8 mouse cellular contexts compared by ENCODE assay signal in genomic region chr1:55053005-55053404, GRCm38 (mm10). TPM values are rescaled to one million over a fixed set of nuclear protein-coding genes. Genes with fewer than 3 reads are reported as not detected.
DNase-seq lines count a peak whose midpoint lies in the region; ATAC-seq lines count a peak whose summit lies in the region.

No protein-coding gene starts in this region.

- peak overlapping the region; percentile 85 for H3K9ac ChIP-seq in heart, embryonic 12.5 days
- peak overlapping the region; percentile 64 for H3K9ac ChIP-seq in stomach, embryonic 14.5 days (replicated peaks; ENCODE audit: low read depth, low read length)

- peak overlapping the region; percentile 97 for H3K27ac ChIP-seq in heart, embryonic 12.5 days (ENCODE audit: poor library complexity, severe bottlenecking)
- 0 out of 2 replicates have a peak overlapping the region, but pooled peaks have one; percentile 8 for H3K27ac ChIP-seq in macrophage
- peak overlapping the region; percentile 63 for H3K27ac ChIP-seq in stomach, embryonic 14.5 days (ENCODE audit: low read length)

- under 1% methylated on average over 42 of the region's 42 CpGs for WGBS in heart, embryonic 12.5 days
- 0% methylated on average over 42 of the region's 42 CpGs for WGBS in macrophage (ENCODE audit: missing documents)
- under 1% methylated on average over 42 of the region's 42 CpGs for WGBS in stomach, embryonic 14.5 days

- peak; percentile 87 for ATAC-seq in heart, embryonic 12.5 days (ENCODE audit: insufficient number of reproducible peaks, low FRiP score)
- peak; percentile 69 for ATAC-seq in stomach, embryonic 14.5 days (ENCODE audit: insufficient number of reproducible peaks, insufficient read depth, low FRiP score, low read depth)

- no peaks in the 10 kb centered on the region for H3K9me3 ChIP-seq in heart, embryonic 12.5 days (replicated peaks)
- H3K9me3 ChIP-seq in stomach, embryonic 14.5 days (ENCODE audit: control insufficient read depth, low read depth, low read length) = no peaks in the 10 kb centered on the region

- H3K4me2 ChIP-seq in heart, embryonic 12.5 days = peak overlapping the region; percentile 87
- peak overlapping the region; percentile 85 for H3K4me2 ChIP-seq in stomach, embryonic 14.5 days (replicated peaks; ENCODE audit: low read depth, low read length)

- H3K4me3 ChIP-seq in heart, embryonic 12.5 days = peak overlapping the region; percentile 98
- peak overlapping the region; percentile 50 for H3K4me3 ChIP-seq in macrophage (ENCODE audit: inconsistent target)
- peak overlapping the region; percentile 87 for H3K4me3 ChIP-seq in stomach, embryonic 14.5 days (ENCODE audit: low read depth, low read length)

- peaks cover 13% of the 10 kb centered on the region for H3K4me1 ChIP-seq in heart, embryonic 12.5 days (replicated peaks)
- H3K4me1 ChIP-seq in stomach, embryonic 14.5 days (ENCODE audit: control insufficient read depth, insufficient read depth, low read length) = peaks cover 2% of the 10 kb centered on the region; the same call in 1 of the 2 replicates

- peaks cover 44% of the 10 kb centered on the region for H3K79me2 ChIP-seq in macrophage (ENCODE audit: inconsistent target)

- H3K36me3 ChIP-seq in heart, embryonic 12.5 days = peaks cover 16% of the 10 kb centered on the region
- H3K36me3 ChIP-seq in macrophage (ENCODE audit: inconsistent target) = no peaks in the 10 kb centered on the region
- no peaks in the 10 kb centered on the region for H3K36me3 ChIP-seq in stomach, embryonic 14.5 days (ENCODE audit: control insufficient read depth, insufficient read depth, low read length)

- DNase-seq in thymus, postnatal 4 days = peak; percentile 65
- no peak for DNase-seq in thymus, postnatal 25 days
- peak; percentile 65 for DNase-seq in embryo, embryonic 10.5 days (ENCODE audit: low spot score)
- DNase-seq in kidney, postnatal 14 days = peak; percentile 86
- DNase-seq in layer of hippocampus, adult 18-20 months (ENCODE audit: low spot score in 2 of 2) = no peak

- H3K27me3 ChIP-seq in heart, embryonic 12.5 days (replicated peaks) = no peaks in the 10 kb centered on the region
- no peaks in the 10 kb centered on the region for H3K27me3 ChIP-seq in stomach, embryonic 14.5 days (ENCODE audit: control insufficient read depth, insufficient read depth, low read length)

RNA-seq across cellular contexts. Expression of gene Coq10b, which starts 0.4 kb away (rescaled TPM):
- 23.1 and 25.3 TPM in 2 replicates for polyA plus RNA-seq in heart, embryonic 12.5 days (2016; fragmentation: Nextera tagmentation; extraction: Ambion mirVana)
- total RNA-seq in macrophage (2018; cell fraction: chromatin; rRNA removed) = 100 to 1,000 TPM in 5 of 26 experiments, 10 to 100 TPM in 21; 16.5 to 228 (median 53.0) TPM
- total RNA-seq in macrophage (2018; cell fraction: cytosol; rRNA removed) = 10 to 100 TPM; 17.3 to 73.9 (median 25.2) TPM
- 100 to 1,000 TPM in 5 of 26 experiments, 10 to 100 TPM in 21; 21.2 to 148 (median 48.1) TPM for total RNA-seq in macrophage (2018; cell fraction: nucleus; rRNA removed)
- 15.3 to 21.2 TPM (median 15.4 TPM) in 3 replicates for polyA plus RNA-seq in macrophage (2018)
- 19.7 and 24.1 TPM in 2 replicates for polyA plus RNA-seq in stomach, embryonic 14.5 days (2014; fragmentation: Nextera tagmentation; extraction: Ambion mirVana)
- total RNA-seq in layer of hippocampus, adult 18-20 months (2021) = 10 to 100 TPM; 18.2 to 19.7 TPM

RNA-seq across cellular contexts. Expression of gene Sf3b1, which starts 25.7 kb away (rescaled TPM):
- polyA plus RNA-seq in heart, embryonic 12.5 days (2016; fragmentation: Nextera tagmentation; extraction: Ambion mirVana) = 208 and 217 TPM in 2 replicates
- total RNA-seq in macrophage (2018; cell fraction: chromatin; rRNA removed) = 1,000 to 10,000 TPM in 13 of 26 experiments, 100 to 1,000 TPM in 13; 672 to 1,951 (median 996) TPM
- 100 to 1,000 TPM in 9 of 26 experiments, 10 to 100 TPM in 17; 63.3 to 131 (median 87.3) TPM for total RNA-seq in macrophage (2018; cell fraction: cytosol; rRNA removed)
- 100 to 1,000 TPM; 241 to 834 (median 475) TPM for total RNA-seq in macrophage (2018; cell fraction: nucleus; rRNA removed)
- 84.4 to 101 TPM (median 86.5 TPM) in 3 replicates for polyA plus RNA-seq in macrophage (2018)
- polyA plus RNA-seq in stomach, embryonic 14.5 days (2014; fragmentation: Nextera tagmentation; extraction: Ambion mirVana) = 334 and 363 TPM in 2 replicates
- 100 to 1,000 TPM; 150 to 154 TPM for total RNA-seq in layer of hippocampus, adult 18-20 months (2021)

RNA-seq across cellular contexts. Expression of gene Hspe1, which starts 34.9 kb away (rescaled TPM):
- polyA plus RNA-seq in heart, embryonic 12.5 days (2016; fragmentation: Nextera tagmentation; extraction: Ambion mirVana) = 427 and 428 TPM in 2 replicates
- 10 to 100 TPM in 13 of 26 experiments, 1 to 10 TPM in 13; 2.4 to 55.2 (median 9.9) TPM for total RNA-seq in macrophage (2018; cell fraction: chromatin; rRNA removed)
- total RNA-seq in macrophage (2018; cell fraction: cytosol; rRNA removed) = 100 to 1,000 TPM; 153 to 311 (median 193) TPM
- total RNA-seq in macrophage (2018; cell fraction: nucleus; rRNA removed) = 10 to 100 TPM; 18.2 to 90.6 (median 37.6) TPM
- polyA plus RNA-seq in macrophage (2018) = 207 to 271 TPM (median 256 TPM) in 3 replicates
- 407 and 441 TPM in 2 replicates for polyA plus RNA-seq in stomach, embryonic 14.5 days (2014; fragmentation: Nextera tagmentation; extraction: Ambion mirVana)
- 100 to 1,000 TPM in 1 of 2 experiments, 10 to 100 TPM in 1; 95.7 to 106 TPM for total RNA-seq in layer of hippocampus, adult 18-20 months (2021)

RNA-seq across cellular contexts. Expression of gene Hspd1, which starts 35.0 kb away (rescaled TPM):
- polyA plus RNA-seq in heart, embryonic 12.5 days (2016; fragmentation: Nextera tagmentation; extraction: Ambion mirVana) = 562 and 569 TPM in 2 replicates
- 10 to 100 TPM; 15.7 to 58.9 (median 30.4) TPM for total RNA-seq in macrophage (2018; cell fraction: chromatin; rRNA removed)
- 100 to 1,000 TPM; 110 to 167 (median 137) TPM for total RNA-seq in macrophage (2018; cell fraction: cytosol; rRNA removed)
- 100 to 1,000 TPM in 3 of 26 experiments, 10 to 100 TPM in 23; 27.5 to 129 (median 71.0) TPM for total RNA-seq in macrophage (2018; cell fraction: nucleus; rRNA removed)
- 107 to 280 TPM (median 197 TPM) in 3 replicates for polyA plus RNA-seq in macrophage (2018)
- polyA plus RNA-seq in stomach, embryonic 14.5 days (2014; fragmentation: Nextera tagmentation; extraction: Ambion mirVana) = 298 and 302 TPM in 2 replicates
- 100 to 1,000 TPM; 179 to 181 TPM for total RNA-seq in layer of hippocampus, adult 18-20 months (2021)

Comparison
In these comparisons a context has a peak if more than half of its experiments do, and no peak if none do; other contexts are left out.
1. DNase-seq: peak in thymus, postnatal 4 days (single experiment), embryo, embryonic 10.5 days (single experiment) and kidney, postnatal 14 days (single experiment); none in thymus, postnatal 25 days (single experiment) and layer of hippocampus, adult 18-20 months (0 of 2).
2. H3K27ac ChIP-seq: peak in every context shown above with its lines; median percentile 97 in heart, embryonic 12.5 days; 63 in stomach, embryonic 14.5 days; 8 in macrophage.
3. Peak in every context shown above with its lines, with median percentiles within 50 percentile points of each other: H3K4me3 ChIP-seq.